ENCODE assay signal across 9 mouse cellular contexts in the genomic region with DNA sequence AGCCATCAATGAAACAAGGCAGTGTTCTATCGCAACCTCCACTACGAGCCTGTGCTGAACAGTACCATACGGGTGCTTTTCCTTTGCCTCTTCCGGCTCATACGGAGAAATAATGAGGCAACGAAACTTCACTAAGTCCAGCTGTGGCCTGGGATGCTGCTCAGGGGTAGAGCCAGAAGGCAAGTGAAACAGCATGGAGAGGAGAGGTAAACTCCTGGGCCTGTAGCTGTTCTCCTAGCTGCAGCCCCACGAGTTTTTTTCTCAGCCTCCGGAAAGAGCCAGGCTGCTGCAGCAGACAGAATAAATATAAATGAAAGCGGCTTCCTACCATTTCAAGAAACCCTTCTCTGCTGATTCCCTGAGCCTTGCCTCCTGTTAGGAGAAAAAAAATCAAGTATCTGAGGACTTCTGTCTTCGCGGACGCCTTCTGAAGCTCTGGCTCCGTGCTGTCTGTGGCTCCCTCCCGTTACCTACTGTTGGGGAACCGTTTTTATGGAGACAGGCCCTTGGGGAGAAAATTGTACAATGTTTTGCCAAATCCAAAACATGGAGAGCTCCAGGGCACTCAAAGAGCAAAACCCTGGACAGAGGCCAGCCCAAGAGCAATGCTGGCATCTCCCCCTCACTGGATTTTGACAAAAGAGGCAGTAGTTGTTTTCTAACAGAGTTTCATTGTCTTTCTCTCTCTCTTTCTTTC.
DNase-seq lines count a peak whose midpoint lies in the region; ATAC-seq lines count a peak whose summit lies in the region.
"Had no signal": no experiment of that assay in that cellular context is flagged by ENCODE, and none has a peak within 500 bp of the region (broad histone marks: within the 10 kb centered on the region; RNA-seq: fewer than 3 reads in every experiment).

No protein-coding gene starts in this region.

- peak overlapping the region; percentile 11; the same call in 1 of the 2 replicates for H3K4me2 ChIP-seq in neural tube, embryonic 15.5 days

- 0 out of 2 replicates have a peak, but pooled peaks have one; percentile 42 for ATAC-seq in neural tube, embryonic 15.5 days (ENCODE audit: low FRiP score)
- ATAC-seq in activated CD4-positive, CD25-positive, alpha-beta regulatory T cell, adult 4 months, result no peak
- no peak for ATAC-seq in CD4-positive, CD25-positive, alpha-beta regulatory T cell, adult 4 months

- H3K4me3 ChIP-seq in neural tube, embryonic 15.5 days (replicated peaks), result no peak overlapping the region

- peaks cover 10% of the 10 kb centered on the region for H3K4me1 ChIP-seq in neural tube, embryonic 15.5 days

- H3K9ac ChIP-seq in neural tube, embryonic 15.5 days (replicated peaks), result 0 out of 2 replicates have a peak overlapping the region, but pooled peaks have one; percentile 23

- DNase-seq in gastrocnemius, adult 18-20 months (ENCODE audit: low spot score), result peak; percentile 9
- no peak for DNase-seq in gastrocnemius, postnatal 25 days
- peak; percentile 54 for DNase-seq in adrenal gland, postnatal 14 days
- peak; percentile 27 for DNase-seq in gastrocnemius, postnatal 10 days
- peak; percentile 48 to 62 for DNase-seq in layer of hippocampus, postnatal 10 days (ENCODE audit: low spot score in 2 of 2)

- H3K27ac ChIP-seq in neural tube, embryonic 15.5 days (replicated peaks), result peak overlapping the region; percentile 62
- H3K27ac ChIP-seq: macrophage had no signal

- H3K9me3 ChIP-seq in neural tube, embryonic 15.5 days (replicated peaks), result no peaks in the 10 kb centered on the region

- no peaks in the 10 kb centered on the region for H3K36me3 ChIP-seq in neural tube, embryonic 15.5 days

- 65% methylated on average over 15 of the region's 15 CpGs for WGBS in neural tube, embryonic 15.5 days

- no peaks in the 10 kb centered on the region for H3K27me3 ChIP-seq in neural tube, embryonic 15.5 days (replicated peaks)
